Mouse (Mus musculus) hindbrain, postnatal 0 days (tissue): ENCODE measurements around the gene Gng2. TPM values are rescaled to one million over a fixed set of nuclear protein-coding genes. Genes with fewer than 3 reads are reported as not detected.
A peak's percentile ranks its signal among the peaks of the same experiment; 100 is the strongest.
"Not testable (repeated sequence)": the region's sequence is repeated elsewhere in the genome, so short reads cannot be mapped to it uniquely, and the experiment has no call there.

Source experiments
- ATAC-seq: fragments of 200-750 bp; cut with Nextera tagmentation; 2 replicates; pipeline ENCODE4 v1.8.0; 2017; ENCODE audit warnings: mild to moderate bottlenecking, moderate TSS enrichment, moderate library complexity
- DNase-seq: peaks from one replicate; pipeline ENCODE4 v3.0.0-alpha.2; 2015; ENCODE audit warnings: low spot score
- H3K27ac ChIP-seq: fragments of 300-500 bp; sonication (generic); 2 replicates; pipeline ENCODE4 v1.5.1; 2014; ENCODE audit warnings: mild to moderate bottlenecking
- H3K27me3 ChIP-seq: fragments of 300-500 bp; sonication (generic); 2 replicates; pipeline ENCODE4 v1.6.1; 2014; ENCODE audit warnings: low read length, mixed read lengths; ENCODE audit not compliant: insufficient read depth
- H3K36me3 ChIP-seq: fragments of 300-500 bp; sonication (generic); 2 replicates; pipeline ENCODE4 v1.6.1; 2014; ENCODE audit warnings: low read length, mixed read lengths; ENCODE audit not compliant: insufficient read depth
- H3K4me1 ChIP-seq: fragments of 300-500 bp; sonication (generic); 2 replicates; pipeline ENCODE4 v1.6.1; 2014; ENCODE audit warnings: antibody characterized with exemption, low read length, mixed read lengths; ENCODE audit not compliant: insufficient read depth
- H3K4me2 ChIP-seq: fragments of 300-500 bp; sonication (generic); 2 replicates; pipeline ENCODE4 v1.6.1; 2014; ENCODE audit warnings: low read depth, mild to moderate bottlenecking, low read length, moderate library complexity, mixed read lengths
- H3K4me3 ChIP-seq: fragments of 300-500 bp; sonication (generic); 2 replicates; pipeline ENCODE4 v1.5.1; 2014; ENCODE audit warnings: low read length
- H3K9ac ChIP-seq: fragments of 300-500 bp; sonication (generic); replicated peaks from 2 replicates; pipeline ENCODE4 v1.6.1; 2014; ENCODE audit warnings: mild to moderate bottlenecking, low read length, moderate library complexity, mixed read lengths
- H3K9me3 ChIP-seq: fragments of 300-500 bp; sonication (generic); 2 replicates; pipeline ENCODE4 v1.6.1; 2016; ENCODE audit warnings: low read length, mixed read lengths
- CTCF ChIP-seq: IDR thresholded peaks from 2 replicates; pipeline ENCODE4 v1.5.1; 2016; ENCODE audit warnings: antibody characterized with exemption, control low read depth, low read depth
- WGBS: fragments of 180-500 bp; shearing (Covaris S2); extraction: QIAGEN DNeasy Blood & Tissue Kit; methylation state at CpG from one replicate; pipeline ENCODE4 v1.1.7; 2014; 5-methylcytosine and 5-hydroxymethylcytosine counted together
- polyA plus RNA-seq: library from polyadenylated mRNA; unstranded; fragments of >200 nt; fragmentation: Nextera tagmentation; extraction: Ambion mirVana; gene quantifications from 2 replicates; pipeline ENCODE4 v1.2.1, GENCODE M21; 2015
- total RNA-seq: library from RNA; depleted of rRNA; stranded (reverse); fragments of >200 nt; gene quantifications from 2 replicates; pipeline ENCODE4 v1.2.3, GENCODE M21; 2014

Gene Gng2
- total and polyA plus RNA-seq, 2 experiments from 2014 or later = 218 to 265 TPM

GRCm38 (mm10) chr14:19867286-19867935 lies 110.0 kb downstream of the Gng2 start:
- no peaks in the 10 kb centered on the region for H3K27me3 ChIP-seq
- 74% methylated on average over 5 of the region's 5 CpGs for WGBS
- no peak for TF ChIP-seq CTCF

GRCm38 (mm10) chr14:19865121-19865520 lies 112.3 kb downstream of the Gng2 start:
- H3K4me1 ChIP-seq, H3K27ac ChIP-seq, H3K4me2 ChIP-seq, ATAC-seq, H3K4me3 ChIP-seq, H3K9me3 ChIP-seq, H3K9ac ChIP-seq, H3K27me3 ChIP-seq, H3K36me3 ChIP-seq, DNase-seq: not testable (repeated sequence)
- 89% methylated on average over 8 of the region's 9 CpGs for WGBS

More at GRCm38 (mm10) chr14:19867286-19867935, 110.0 kb downstream of the Gng2 start:
- H3K9ac ChIP-seq = no peak overlapping the region
- ATAC-seq (no peak), DNase-seq (no peak)
- no peaks in the 10 kb centered on the region for H3K9me3 ChIP-seq
- H3K4me2 ChIP-seq = no peak overlapping the region
- H3K27ac ChIP-seq = no peak overlapping the region
- peaks cover 4% of the 10 kb centered on the region; the same call in 1 of the 2 replicates for H3K4me1 ChIP-seq
- no peaks in the 10 kb centered on the region for H3K36me3 ChIP-seq
- no peak overlapping the region for H3K4me3 ChIP-seq

GRCm38 (mm10) chr14:19861311-19862080 lies 115.9 kb downstream of the Gng2 start:
- H3K27ac ChIP-seq = no peak overlapping the region
- H3K36me3 ChIP-seq = no peaks in the 10 kb centered on the region
- WGBS = 87% methylated on average over 8 of the region's 8 CpGs
- H3K4me3 ChIP-seq = no peak overlapping the region
- no peaks in the 10 kb centered on the region for H3K9me3 ChIP-seq
- no peaks in the 10 kb centered on the region for H3K4me1 ChIP-seq
- DNase-seq = no peak
- no peak overlapping the region for H3K4me2 ChIP-seq
- ATAC-seq = no peak
- TF ChIP-seq CTCF = peak; percentile 18
- H3K9ac ChIP-seq = no peak overlapping the region
- H3K27me3 ChIP-seq = no peaks in the 10 kb centered on the region

- Histone ChIP-seq H3K9ac (no peak overlapping the region), H3K27me3 (no peaks in the 10 kb centered on the region), H3K4me1 (no peaks in the 10 kb centered on the region), H3K4me3 (no peak overlapping the region), H3K4me2 (no peak overlapping the region), H3K36me3 (no peaks in the 10 kb centered on the region), H3K9me3 (no peaks in the 10 kb centered on the region), H3K27ac (no peak overlapping the region)
- no peak for TF ChIP-seq CTCF
- ATAC-seq (no peak), DNase-seq (no peak)
- WGBS = 91% methylated on average over 4 of the region's 4 CpGs
These were observed 117.1 kb downstream of the Gng2 start for GRCm38 (mm10) chr14:19860281-19860680.

GRCm38 (mm10) chr14:19858808-19859776 lies 118.3 kb downstream of the Gng2 start:
- H3K36me3 ChIP-seq = no peaks in the 10 kb centered on the region
- DNase-seq (peak; percentile 80), ATAC-seq (peak; percentile 38; the same call in 1 of the 2 replicates)
- H3K9me3 ChIP-seq = no peaks in the 10 kb centered on the region
- H3K4me2 ChIP-seq = 0 out of 2 replicates have a peak overlapping the region, but pooled peaks have one; percentile 18
- no peak overlapping the region for H3K4me3 ChIP-seq
- H3K27me3 ChIP-seq = no peaks in the 10 kb centered on the region
- 48% methylated on average over 8 of the region's 8 CpGs for WGBS
- peak; percentile 55 for TF ChIP-seq CTCF
- H3K27ac ChIP-seq = no peak overlapping the region
- no peak overlapping the region for H3K9ac ChIP-seq
- no peaks in the 10 kb centered on the region for H3K4me1 ChIP-seq

GRCm38 (mm10) chr14:19858279-19858678 lies 119.1 kb downstream of the Gng2 start:
- TF ChIP-seq CTCF = no peak
- Histone ChIP-seq H3K9me3 (no peaks in the 10 kb centered on the region), H3K4me1 (no peaks in the 10 kb centered on the region), H3K4me2 (no peak overlapping the region), H3K4me3 (no peak overlapping the region), H3K9ac (no peak overlapping the region), H3K36me3 (no peaks in the 10 kb centered on the region), H3K27ac (no peak overlapping the region), H3K27me3 (no peaks in the 10 kb centered on the region)
- DNase-seq (no peak), ATAC-seq (no peak)
- WGBS = 78% methylated on average over 2 of the region's 2 CpGs
